ENCODE assay signal across 9 mouse cellular contexts in genomic region chr12:35674487-35674886, GRCm38 (mm10).
DNase-seq lines count a peak whose midpoint lies in the region; ATAC-seq lines count a peak whose summit lies in the region.
"Had no signal": no experiment of that assay in that cellular context is flagged by ENCODE, and none has a peak within 500 bp of the region (broad histone marks: within the 10 kb centered on the region; RNA-seq: fewer than 3 reads in every experiment).

No protein-coding gene starts in this region.

- no peak overlapping the region for H3K9ac ChIP-seq in forebrain, embryonic 14.5 days (ENCODE audit: low read length)
- H3K9ac ChIP-seq in forebrain, embryonic 15.5 days (replicated peaks) = no peak overlapping the region
- H3K9ac ChIP-seq: heart, embryonic 13.5 days had no signal

- ATAC-seq in forebrain, embryonic 14.5 days = no peak
- ATAC-seq in forebrain, embryonic 15.5 days (replicated peaks) = no peak
- ATAC-seq in activated CD4-positive, CD25-positive, alpha-beta regulatory T cell, adult 4 months = no peak

- no peak overlapping the region for H3K27ac ChIP-seq in forebrain, embryonic 14.5 days (ENCODE audit: low read depth, low read length)
- H3K27ac ChIP-seq in forebrain, embryonic 15.5 days (replicated peaks) = no peak overlapping the region
- H3K27ac ChIP-seq: heart, embryonic 13.5 days had no signal

- intact Hi-C loops in gastrocnemius, postnatal 14 days (cut with DNase I; ENCODE audit: low total_unique reads) = no loop called here

- H3K4me1 ChIP-seq in forebrain, embryonic 14.5 days (ENCODE audit: control insufficient read depth, insufficient read depth, low read length) = no peaks in the 10 kb centered on the region
- H3K4me1 ChIP-seq in forebrain, embryonic 15.5 days = no peaks in the 10 kb centered on the region
- H3K4me1 ChIP-seq: heart, embryonic 13.5 days had no signal

- H3K36me3 ChIP-seq in forebrain, embryonic 14.5 days (ENCODE audit: control insufficient read depth, insufficient read depth, low read length) = no peaks in the 10 kb centered on the region
- H3K36me3 ChIP-seq in forebrain, embryonic 15.5 days = no peaks in the 10 kb centered on the region
- H3K36me3 ChIP-seq: heart, embryonic 13.5 days had no signal

- no peak overlapping the region for H3K4me2 ChIP-seq in forebrain, embryonic 14.5 days (ENCODE audit: low read length)
- H3K4me2 ChIP-seq in forebrain, embryonic 15.5 days (replicated peaks) = no peak overlapping the region
- H3K4me2 ChIP-seq: heart, embryonic 13.5 days had no signal

- H3K4me3 ChIP-seq in forebrain, embryonic 14.5 days (ENCODE audit: low read depth, low read length) = no peak overlapping the region
- no peak overlapping the region for H3K4me3 ChIP-seq in forebrain, embryonic 15.5 days
- H3K4me3 ChIP-seq: heart, embryonic 13.5 days had no signal

- no peaks in the 10 kb centered on the region for H3K27me3 ChIP-seq in forebrain, embryonic 14.5 days (replicated peaks; ENCODE audit: control insufficient read depth, insufficient read depth, low read length)
- no peaks in the 10 kb centered on the region for H3K27me3 ChIP-seq in forebrain, embryonic 15.5 days
- H3K27me3 ChIP-seq: heart, embryonic 13.5 days had no signal

- WGBS in forebrain, embryonic 14.5 days = 52% methylated on average over 6 of the region's 6 CpGs
- 56% methylated on average over 6 of the region's 6 CpGs for WGBS in forebrain, embryonic 15.5 days

- no peaks in the 10 kb centered on the region for H3K9me3 ChIP-seq in forebrain, embryonic 14.5 days (replicated peaks; ENCODE audit: control insufficient read depth, low read length)
- H3K9me3 ChIP-seq in forebrain, embryonic 15.5 days = no peaks in the 10 kb centered on the region
- H3K9me3 ChIP-seq: heart, embryonic 13.5 days had no signal

- peak; percentile 5 for DNase-seq in forebrain, embryonic 14.5 days (ENCODE audit: low spot score)
- DNase-seq in 416B (ENCODE audit: low read depth) = peak; percentile 56
- DNase-seq in adrenal gland, adult 2 months = peak; percentile 46
- DNase-seq in gastrocnemius, postnatal 14 days = peak; percentile 8
- peak; percentile 24 to 60 for DNase-seq in layer of hippocampus, postnatal 36 days
- peak; percentile 4 for DNase-seq in retina, postnatal 7 days (ENCODE audit: low read depth, low spot score)

Comparison
In these comparisons a context has a peak if more than half of its experiments do, and no peak if none do; other contexts are left out.
1. DNase-seq: peak in every context shown above with its lines; median percentile 56 in 416B; 46 in adrenal gland, adult 2 months; 42 in layer of hippocampus, postnatal 36 days; 8 in gastrocnemius, postnatal 14 days; 5 in forebrain, embryonic 14.5 days; 4 in retina, postnatal 7 days.